Mouse (Mus musculus) kidney, adult 2 months (tissue): ENCODE data around the gene Acot7. TPM values are rescaled to one million over a fixed set of nuclear protein-coding genes. Genes with fewer than 3 reads are reported as not detected.

Source experiments
- DNase-seq: peaks from one replicate; pipeline ENCODE4 v3.0.0; 2021
- H3K27ac ChIP-seq: fragments of 200-500 bp; 2 replicates; pipeline ENCODE4 v1.5.1; 2012; ENCODE audit warnings: low read depth, low read length, control low read depth, inconsistent platforms; ENCODE audit not compliant: insufficient read depth
- H3K27me3 ChIP-seq: fragments of 200-500 bp; replicated peaks from 2 replicates; pipeline ENCODE4 v1.6.1; 2012; ENCODE audit warnings: mild to moderate bottlenecking, moderate library complexity, low read length, inconsistent platforms; ENCODE audit not compliant: control insufficient read depth, insufficient read depth
- H3K36me3 ChIP-seq: fragments of 200-500 bp; 2 replicates; pipeline ENCODE4 v1.6.1; 2012; ENCODE audit warnings: mild to moderate bottlenecking, moderate library complexity, low read length, inconsistent platforms; ENCODE audit not compliant: control insufficient read depth, insufficient read depth
- H3K4me1 ChIP-seq: fragments of 200-500 bp; 2 replicates; pipeline ENCODE4 v1.6.1; 2011; ENCODE audit warnings: low read length; ENCODE audit not compliant: control insufficient read depth, insufficient read depth
- H3K4me3 ChIP-seq: fragments of 200-500 bp; 2 replicates; pipeline ENCODE4 v1.5.1; 2011; ENCODE audit warnings: mild to moderate bottlenecking, low read depth, low read length, control low read depth; ENCODE audit not compliant: insufficient read depth
- CTCF ChIP-seq: fragments of 200-500 bp; conservative IDR thresholded peaks from 2 replicates; pipeline ENCODE4 v1.5.1; 2011; ENCODE audit warnings: low read depth, mild to moderate bottlenecking, control low read depth, low read length, moderate library complexity, mixed read lengths; ENCODE audit not compliant: insufficient read depth, insufficient read length
- POLR2A ChIP-seq: fragments of 200-500 bp; IDR thresholded peaks from one replicate; pipeline ENCODE4 v1.6.1; 2011; ENCODE audit warnings: low read depth, low read length, control low read depth
- WGBS: fragments of 180-500 bp; shearing (Covaris S2); methylation state at CpG from one replicate; pipeline ENCODE4 v1.1.7; 2018; 5-methylcytosine and 5-hydroxymethylcytosine counted together
- polyA plus RNA-seq: library from polyadenylated mRNA; depleted of rRNA; stranded (reverse); fragments of >200 nt; gene quantifications from 2 replicates; pipeline ENCODE4 v1.2.3, GENCODE M21; 2012

Gene Acot7
- polyA plus RNA-seq, 1 experiment, result 80.2 TPM

GRCm38 (mm10) chr4:152201492-152201891 lies 23.6 kb downstream of the Acot7 start:
- Histone ChIP-seq H3K27ac (no peak overlapping the region), H3K4me3 (no peak overlapping the region), H3K36me3 (no peaks in the 10 kb centered on the region), H3K27me3 (no peaks in the 10 kb centered on the region), H3K4me1 (peaks cover 9% of the 10 kb centered on the region; the same call in 1 of the 2 replicates)
- no peak for DNase-seq
- WGBS, result 39% methylated on average over 6 of the region's 6 CpGs
- TF ChIP-seq CTCF, result no peak

GRCm38 (mm10) chr4:152202418-152202817 lies 24.5 kb downstream of the Acot7 start:
- Histone ChIP-seq H3K27me3 (no peaks in the 10 kb centered on the region), H3K27ac (peak overlapping the region; percentile 2; the same call in 1 of the 2 replicates), H3K4me3 (no peak overlapping the region), H3K36me3 (no peaks in the 10 kb centered on the region), H3K4me1 (peaks cover 9% of the 10 kb centered on the region; the same call in 1 of the 2 replicates)
- peak; percentile 48 for DNase-seq
- TF ChIP-seq POLR2A, result no peak
- no peak for TF ChIP-seq CTCF
- WGBS, result 42% methylated on average over 1 of the region's 1 CpGs

- DNase-seq, result no peak
- WGBS, result 53% methylated on average over 3 of the region's 3 CpGs
- TF ChIP-seq CTCF (no peak), POLR2A (no peak)
These were observed 25.0 kb downstream of the Acot7 start for GRCm38 (mm10) chr4:152202905-152203304.

GRCm38 (mm10) chr4:152204663-152205062 lies 26.7 kb downstream of the Acot7 start:
- WGBS, result 79% methylated on average over 6 of the region's 6 CpGs
- Histone ChIP-seq H3K27ac (no peak overlapping the region), H3K4me1 (peaks cover 8% of the 10 kb centered on the region; the same call in 1 of the 2 replicates), H3K4me3 (no peak overlapping the region), H3K27me3 (no peaks in the 10 kb centered on the region), H3K36me3 (no peaks in the 10 kb centered on the region)
- TF ChIP-seq CTCF, result no peak
- TF ChIP-seq POLR2A, result no peak
- no peak for DNase-seq

More at GRCm38 (mm10) chr4:152202905-152203304, 25.0 kb downstream of the Acot7 start:
- Histone ChIP-seq H3K27me3 (no peaks in the 10 kb centered on the region), H3K36me3 (no peaks in the 10 kb centered on the region), H3K4me1 (peaks cover 9% of the 10 kb centered on the region; the same call in 1 of the 2 replicates), H3K4me3 (no peak overlapping the region), H3K27ac (peak overlapping the region; percentile 2; the same call in 1 of the 2 replicates)

DNA sequence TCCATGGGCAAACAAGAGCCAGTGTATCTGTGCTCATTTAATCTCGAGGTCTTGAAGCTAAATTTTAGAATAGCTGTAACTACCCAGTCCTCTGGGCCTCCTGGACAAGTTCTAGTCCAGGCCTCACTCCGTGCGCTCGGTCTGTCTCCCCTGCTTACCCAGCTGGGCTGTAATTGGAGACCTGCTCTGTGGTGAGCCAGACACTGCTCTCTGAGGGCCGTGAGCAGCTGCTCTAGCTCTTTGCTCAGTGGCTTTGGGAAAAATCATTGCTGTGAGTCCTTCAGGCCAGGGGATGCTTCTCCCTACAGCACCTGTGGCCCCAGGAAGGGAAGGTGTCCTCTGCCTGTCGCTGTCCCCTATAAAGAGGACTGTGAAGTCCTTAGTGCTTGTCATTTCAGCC lies 28.3 kb downstream of the Acot7 start:
- H3K27me3 ChIP-seq, result no peaks in the 10 kb centered on the region
- no peak overlapping the region for H3K27ac ChIP-seq
- TF ChIP-seq POLR2A, result no peak
- TF ChIP-seq CTCF, result no peak
- H3K4me1 ChIP-seq, result peaks cover 4% of the 10 kb centered on the region; the same call in 1 of the 2 replicates
- no peak for DNase-seq
- 78% methylated on average over 6 of the region's 6 CpGs for WGBS
- H3K4me3 ChIP-seq, result no peak overlapping the region
- no peaks in the 10 kb centered on the region for H3K36me3 ChIP-seq

DNA sequence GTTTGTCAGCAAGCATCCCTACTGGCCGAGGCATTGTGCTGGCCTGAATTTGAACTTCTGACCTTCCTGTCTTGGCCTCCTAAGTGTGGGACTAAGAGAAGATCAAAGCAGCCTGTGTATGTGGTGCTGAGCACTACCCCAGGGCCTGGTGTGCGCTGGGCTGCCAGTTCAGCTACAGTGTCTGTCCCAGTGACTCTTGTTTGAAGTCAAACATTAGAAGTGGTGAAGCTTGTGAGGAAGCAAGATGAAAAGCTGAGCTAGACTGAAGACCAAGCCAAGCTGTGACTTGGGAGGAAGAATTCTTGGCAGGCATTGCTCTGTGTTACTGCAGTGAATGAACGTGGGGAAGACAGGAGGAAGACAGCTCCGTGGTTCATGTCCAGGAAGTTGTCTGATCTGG lies 31.7 kb downstream of the Acot7 start:
- TF ChIP-seq POLR2A (no peak), CTCF (no peak)
- Histone ChIP-seq H3K4me1 (peaks cover 9% of the 10 kb centered on the region), H3K36me3 (no peaks in the 10 kb centered on the region), H3K4me3 (no peak overlapping the region), H3K27ac (no peak overlapping the region), H3K27me3 (no peaks in the 10 kb centered on the region)
- WGBS, result 41% methylated on average over 4 of the region's 4 CpGs
- DNase-seq, result no peak

DNA sequence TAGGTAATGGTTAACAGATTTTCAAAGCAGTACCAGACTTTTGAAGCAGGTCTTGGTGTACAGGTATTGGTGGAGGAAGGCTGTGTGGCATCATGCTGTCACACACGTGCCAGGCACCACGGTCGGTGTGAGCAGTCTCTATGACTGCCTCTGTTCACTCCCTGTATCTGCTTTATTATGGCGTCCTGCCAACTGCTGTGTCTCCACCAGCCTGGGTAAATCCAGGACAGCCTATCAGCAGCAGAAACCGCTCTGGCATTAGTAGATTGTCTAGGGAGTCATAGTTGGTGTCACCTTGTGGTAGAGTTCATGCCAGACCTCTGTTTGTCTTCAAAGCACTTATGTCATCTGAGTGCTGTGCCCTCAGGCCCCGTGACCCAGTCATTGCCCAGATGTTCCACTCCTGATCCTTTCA lies 34.2 kb downstream of the Acot7 start:
- peak; percentile 72 for DNase-seq
- Histone ChIP-seq H3K27me3 (no peaks in the 10 kb centered on the region), H3K27ac (no peak overlapping the region), H3K4me3 (no peak overlapping the region), H3K4me1 (peaks cover 9% of the 10 kb centered on the region), H3K36me3 (no peaks in the 10 kb centered on the region)
- TF ChIP-seq POLR2A (no peak), CTCF (no peak)
- 33% methylated on average over 6 of the region's 6 CpGs for WGBS
